Mouse (Mus musculus) liver, embryonic 13.5 days (tissue): ENCODE results near the gene Abhd12b. TPM values are rescaled to one million over a fixed set of nuclear protein-coding genes. Genes with fewer than 3 reads are reported as not detected.
A peak's percentile ranks its signal among the peaks of the same experiment; 100 is the strongest.

Source experiments
- ATAC-seq: fragments of 200-750 bp; cut with Nextera tagmentation; 2 replicates; pipeline ENCODE4 v1.8.0; 2017; ENCODE audit warnings: low read depth, mild to moderate bottlenecking, moderate number of reproducible peaks, moderate library complexity
- DNase-seq: peaks from one replicate; pipeline ENCODE4 v3.0.0; 2022
- H3K27ac ChIP-seq: fragments of 300-500 bp; sonication (generic); 2 replicates; pipeline ENCODE4 v1.5.1; 2015; ENCODE audit warnings: moderate library complexity, mild to moderate bottlenecking, inconsistent platforms
- H3K27me3 ChIP-seq: fragments of 300-500 bp; sonication (generic); 2 replicates; pipeline ENCODE4 v1.6.1; 2015; ENCODE audit warnings: mild to moderate bottlenecking, inconsistent platforms
- H3K36me3 ChIP-seq: fragments of 300-500 bp; sonication (generic); 2 replicates; pipeline ENCODE4 v1.6.1; 2015; ENCODE audit warnings: mild to moderate bottlenecking, inconsistent platforms
- H3K4me1 ChIP-seq: fragments of 300-500 bp; sonication (generic); replicated peaks from 2 replicates; pipeline ENCODE4 v1.6.1; 2015; ENCODE audit warnings: inconsistent platforms
- H3K4me2 ChIP-seq: fragments of 300-500 bp; sonication (generic); 2 replicates; pipeline ENCODE4 v1.6.1; 2015; ENCODE audit warnings: inconsistent platforms, mild to moderate bottlenecking, moderate library complexity
- H3K4me3 ChIP-seq: fragments of 300-500 bp; sonication (generic); replicated peaks from 2 replicates; pipeline ENCODE4 v1.5.1; 2015; ENCODE audit warnings: mild to moderate bottlenecking, inconsistent platforms
- H3K9ac ChIP-seq: fragments of 300-500 bp; sonication (generic); 2 replicates; pipeline ENCODE4 v1.6.1; 2015; ENCODE audit warnings: mild to moderate bottlenecking, inconsistent platforms
- H3K9me3 ChIP-seq: fragments of 300-500 bp; sonication (generic); replicated peaks from 2 replicates; pipeline ENCODE4 v1.6.1; 2016; ENCODE audit warnings: inconsistent platforms
- WGBS: fragments of 180-500 bp; shearing (Covaris S2); methylation state at CpG from one replicate; pipeline ENCODE4 v1.1.7; 2015; ENCODE audit not compliant: insufficient replicate concordance; 5-methylcytosine and 5-hydroxymethylcytosine counted together
- polyA plus RNA-seq: library from polyadenylated mRNA; unstranded; fragments of >200 nt; fragmentation: Nextera tagmentation; extraction: Ambion mirVana; gene quantifications from 2 replicates; pipeline ENCODE4 v1.2.1, GENCODE M21; 2015

Abhd12b gene
- not detected in 2 replicates for polyA plus RNA-seq

- H3K27me3 ChIP-seq, result no peaks in the 10 kb centered on the region; the same call in 1 of the 2 replicates
- no peak within 1 kb of the TSS for H3K27ac ChIP-seq
- DNase-seq (no peak), ATAC-seq (no peak)
- H3K4me3 ChIP-seq, result no peak within 1 kb of the TSS
- peaks cover 1% of the 10 kb centered on the region; the same call in 1 of the 2 replicates for H3K4me1 ChIP-seq
- no peak within 1 kb of the TSS for H3K4me2 ChIP-seq
- no peaks in the 10 kb centered on the region for H3K9me3 ChIP-seq
- 41% methylated on average over 3 of the region's 3 CpGs for WGBS
- no peak within 1 kb of the TSS for H3K9ac ChIP-seq
- no peaks in the 10 kb centered on the region for H3K36me3 ChIP-seq
Measured at GRCm38 (mm10) chr12:70153842-70154241, at the start of gene Abhd12b. Gene Abhd12b (plus strand): TSS chr12:70154142.

- no peaks in the 10 kb centered on the region for H3K36me3 ChIP-seq
Measured at GRCm38 (mm10) chr12:70104199-70104598, 49.7 kb upstream of the Abhd12b start.

GRCm38 (mm10) chr12:70104776-70105420 is 49.0 kb upstream of the Abhd12b start:
- Histone ChIP-seq H3K4me3 (no peak overlapping the region), H3K27ac (no peak overlapping the region), H3K4me1 (peaks cover 10% of the 10 kb centered on the region), H3K9me3 (no peaks in the 10 kb centered on the region), H3K4me2 (no peak overlapping the region), H3K36me3 (no peaks in the 10 kb centered on the region), H3K27me3 (peaks cover 2% of the 10 kb centered on the region), H3K9ac (no peak overlapping the region)
- 60% methylated on average over 5 of the region's 5 CpGs for WGBS
- ATAC-seq, result no peak
- DNase-seq, result no peak

More at GRCm38 (mm10) chr12:70104199-70104598, 49.7 kb upstream of the Abhd12b start:
- no peak for ATAC-seq
- no peak for DNase-seq
- Histone ChIP-seq H3K4me1 (peaks cover 9% of the 10 kb centered on the region; the same call in 1 of the 2 replicates), H3K9me3 (no peaks in the 10 kb centered on the region), H3K27me3 (no peaks in the 10 kb centered on the region), H3K9ac (no peak overlapping the region), H3K27ac (no peak overlapping the region), H3K4me2 (no peak overlapping the region), H3K4me3 (no peak overlapping the region)
- 59% methylated on average over 4 of the region's 4 CpGs for WGBS

GRCm38 (mm10) chr12:70105885-70106284 is 48.1 kb upstream of the Abhd12b start:
- no peak overlapping the region for H3K4me2 ChIP-seq
- H3K9me3 ChIP-seq, result no peaks in the 10 kb centered on the region
- 58% methylated on average over 6 of the region's 6 CpGs for WGBS

GRCm38 (mm10) chr12:70106508-70106907 is 47.4 kb upstream of the Abhd12b start:
- Histone ChIP-seq H3K9me3 (no peaks in the 10 kb centered on the region), H3K27me3 (peaks cover 18% of the 10 kb centered on the region), H3K4me1 (peaks cover 26% of the 10 kb centered on the region), H3K4me3 (no peak overlapping the region), H3K27ac (no peak overlapping the region), H3K4me2 (no peak overlapping the region), H3K9ac (no peak overlapping the region), H3K36me3 (no peaks in the 10 kb centered on the region)
- DNase-seq, result no peak
- no peak for ATAC-seq
- 74% methylated on average over 9 of the region's 9 CpGs for WGBS

More at GRCm38 (mm10) chr12:70105885-70106284, 48.1 kb upstream of the Abhd12b start:
- DNase-seq (no peak), ATAC-seq (no peak)
- H3K9ac ChIP-seq, result no peak overlapping the region
- H3K4me1 ChIP-seq, result peaks cover 20% of the 10 kb centered on the region
- no peak overlapping the region for H3K4me3 ChIP-seq
- H3K27ac ChIP-seq, result no peak overlapping the region
- H3K27me3 ChIP-seq, result peaks cover 12% of the 10 kb centered on the region
- no peaks in the 10 kb centered on the region for H3K36me3 ChIP-seq

GRCm38 (mm10) chr12:70108104-70108503 is 45.8 kb upstream of the Abhd12b start:
- no peaks in the 10 kb centered on the region for H3K9me3 ChIP-seq
- H3K4me2 ChIP-seq, result no peak overlapping the region
- H3K4me3 ChIP-seq, result no peak overlapping the region
- H3K27ac ChIP-seq, result no peak overlapping the region
- peaks cover 34% of the 10 kb centered on the region for H3K27me3 ChIP-seq
- DNase-seq (no peak), ATAC-seq (no peak)
- no peak overlapping the region for H3K9ac ChIP-seq
- H3K36me3 ChIP-seq, result no peaks in the 10 kb centered on the region
- peaks cover 36% of the 10 kb centered on the region for H3K4me1 ChIP-seq
- WGBS, result 74% methylated on average over 2 of the region's 2 CpGs

- H3K9ac ChIP-seq, result no peak overlapping the region
- peaks cover 41% of the 10 kb centered on the region for H3K27me3 ChIP-seq
- no peak for DNase-seq
Measured at GRCm38 (mm10) chr12:70109921-70110320, 44.0 kb upstream of the Abhd12b start.

GRCm38 (mm10) chr12:70110375-70111116 is 43.4 kb upstream of the Abhd12b start:
- no peak for DNase-seq
- 8% methylated on average over 23 of the region's 23 CpGs for WGBS
- Histone ChIP-seq H3K9me3 (no peaks in the 10 kb centered on the region), H3K27me3 (peaks cover 46% of the 10 kb centered on the region), H3K4me1 (peaks cover 30% of the 10 kb centered on the region), H3K4me2 (peak overlapping the region; percentile 96), H3K36me3 (no peaks in the 10 kb centered on the region), H3K4me3 (peak overlapping the region; percentile 76), H3K9ac (peak overlapping the region; percentile 81), H3K27ac (no peak overlapping the region)
- no peak for ATAC-seq

More at GRCm38 (mm10) chr12:70109921-70110320, 44.0 kb upstream of the Abhd12b start:
- H3K4me1 ChIP-seq, result peaks cover 33% of the 10 kb centered on the region
- WGBS, result 67% methylated on average over 6 of the region's 6 CpGs
- no peaks in the 10 kb centered on the region for H3K9me3 ChIP-seq
- peak overlapping the region; percentile 76 for H3K4me3 ChIP-seq
- ATAC-seq, result no peak
- no peak overlapping the region for H3K27ac ChIP-seq
- peak overlapping the region; percentile 96 for H3K4me2 ChIP-seq
- H3K36me3 ChIP-seq, result no peaks in the 10 kb centered on the region

GRCm38 (mm10) chr12:70111117-70111366 is 42.9 kb upstream of the Abhd12b start:
- Histone ChIP-seq H3K27me3 (peaks cover 48% of the 10 kb centered on the region), H3K9me3 (no peaks in the 10 kb centered on the region), H3K4me1 (peaks cover 30% of the 10 kb centered on the region), H3K36me3 (no peaks in the 10 kb centered on the region), H3K4me3 (peak overlapping the region; percentile 76), H3K4me2 (peak overlapping the region; percentile 96), H3K27ac (no peak overlapping the region), H3K9ac (peak overlapping the region; percentile 81)
- under 1% methylated on average over 16 of the region's 16 CpGs for WGBS
- DNase-seq (no peak), ATAC-seq (peak; percentile 57)

- Histone ChIP-seq H3K27me3 (peaks cover 48% of the 10 kb centered on the region), H3K9me3 (no peaks in the 10 kb centered on the region), H3K36me3 (no peaks in the 10 kb centered on the region), H3K4me2 (peak overlapping the region; percentile 96), H3K4me3 (peak overlapping the region; percentile 76), H3K9ac (peak overlapping the region; percentile 81), H3K27ac (peak overlapping the region; percentile 50), H3K4me1 (peaks cover 30% of the 10 kb centered on the region)
- peak; percentile 87 for ATAC-seq
- peak; percentile 63 for DNase-seq
- under 1% methylated on average over 100 of the region's 101 CpGs for WGBS
Measured at GRCm38 (mm10) chr12:70111367-70112089, 42.4 kb upstream of the Abhd12b start.

- peak overlapping the region; percentile 81 for H3K9ac ChIP-seq
- H3K27ac ChIP-seq, result no peak overlapping the region
- peaks cover 30% of the 10 kb centered on the region for H3K4me1 ChIP-seq
- DNase-seq (no peak), ATAC-seq (no peak; the same call in 1 of the 2 replicates)
- H3K9me3 ChIP-seq, result no peaks in the 10 kb centered on the region
- peak overlapping the region; percentile 76 for H3K4me3 ChIP-seq
- WGBS, result 5% methylated on average over 15 of the region's 16 CpGs
- no peaks in the 10 kb centered on the region for H3K36me3 ChIP-seq
- peak overlapping the region; percentile 96 for H3K4me2 ChIP-seq
- peaks cover 48% of the 10 kb centered on the region for H3K27me3 ChIP-seq
Measured at GRCm38 (mm10) chr12:70112090-70112383, 41.9 kb upstream of the Abhd12b start.
